Mouse (Mus musculus): ENCODE results near the gene Gm11273.

GRCm38 (mm10) chr13:21502296-21502695 lies 1.1 kb upstream of the Gm11273 start:
- TF ChIP-seq POLR2A (IDR thresholded peaks at IDR 0.05; ENCODE audit: low read depth, low read length) (no peak), CTCF (IDR thresholded peaks at IDR 0.05; ENCODE audit: extremely low read depth, insufficient read depth, insufficient read length, insufficient replicate concordance) (no peak)

Measured in spleen, adult 2 months (tissue).